In genomic region chr19:16113295-16113694, GRCm38 (mm10) we compare ENCODE assay signal across 10 mouse cellular contexts. TPM values are rescaled to one million over a fixed set of nuclear protein-coding genes. Genes with fewer than 3 reads are reported as not detected.
DNase-seq lines count a peak whose midpoint lies in the region; ATAC-seq lines count a peak whose summit lies in the region.
"Had no signal": no experiment of that assay in that cellular context is flagged by ENCODE, and none has a peak within 500 bp of the region (broad histone marks: within the 10 kb centered on the region; RNA-seq: fewer than 3 reads in every experiment).

No protein-coding gene starts in this region.

- ATAC-seq in intestine, embryonic 16.5 days = no peak

- H3K36me3 ChIP-seq in intestine, embryonic 16.5 days (ENCODE audit: control insufficient read depth, insufficient read depth, low read length) = no peaks in the 10 kb centered on the region
- H3K36me3 ChIP-seq: neural tube, embryonic 12.5 days had no signal

- no peak overlapping the region for H3K27ac ChIP-seq in intestine, embryonic 16.5 days (ENCODE audit: low read length)
- H3K27ac ChIP-seq: macrophage; neural tube, embryonic 12.5 days had no signal

- no peaks in the 10 kb centered on the region for H3K9me3 ChIP-seq in intestine, embryonic 16.5 days (ENCODE audit: control insufficient read depth, low read length)
- H3K9me3 ChIP-seq: neural tube, embryonic 12.5 days had no signal

- H3K4me3 ChIP-seq in intestine, embryonic 16.5 days (ENCODE audit: low read length) = no peak overlapping the region
- H3K4me3 ChIP-seq: neural tube, embryonic 12.5 days had no signal

- DNase-seq in adrenal gland, postnatal 25 days = peak; percentile 13
- DNase-seq in adrenal gland, adult (ENCODE audit: inconsistent age in 2 of 2, low spot score in 1 of 2) = no peak
- peak; percentile 51 to 59 for DNase-seq in layer of hippocampus, postnatal 10 days (ENCODE audit: low spot score in 2 of 2)
- DNase-seq in layer of hippocampus, adult 9-10 months (ENCODE audit: low spot score) = no peak
- DNase-seq in cerebellum, adult 18-20 months = peak; percentile 90 to 94
- DNase-seq in heart, postnatal 36 days = peak; percentile 48 to 49
- DNase-seq in ovary, postnatal 14 days (ENCODE audit: low spot score) = no peak

- no peak overlapping the region for H3K9ac ChIP-seq in intestine, embryonic 16.5 days (ENCODE audit: low read depth, low read length)
- H3K9ac ChIP-seq: neural tube, embryonic 12.5 days had no signal

- intact Hi-C loops in heart, postnatal 36 days (cut with DNase I) = no loop called here

- 56% methylated on average over 1 of the region's 1 CpGs for WGBS in intestine, embryonic 16.5 days

- no peaks in the 10 kb centered on the region for H3K4me1 ChIP-seq in intestine, embryonic 16.5 days (ENCODE audit: control insufficient read depth, insufficient read depth, low read length)
- H3K4me1 ChIP-seq: neural tube, embryonic 12.5 days had no signal

- H3K27me3 ChIP-seq in intestine, embryonic 16.5 days (replicated peaks; ENCODE audit: control insufficient read depth, insufficient read depth, low read length) = no peaks in the 10 kb centered on the region
- H3K27me3 ChIP-seq: neural tube, embryonic 12.5 days had no signal

- no peak overlapping the region for H3K4me2 ChIP-seq in intestine, embryonic 16.5 days (ENCODE audit: low read depth, low read length)
- H3K4me2 ChIP-seq: neural tube, embryonic 12.5 days had no signal

RNA-seq across cellular contexts. Expression of gene Gnaq, which starts 19.3 kb away (rescaled TPM):
- total RNA-seq in adrenal gland, postnatal 25 days (2021) = 64.1 and 65.7 TPM in 2 replicates
- total RNA-seq in layer of hippocampus, postnatal 10 days (2021) = 100 to 1,000 TPM; 196 to 220 TPM
- total RNA-seq in heart, postnatal 36 days (2021) = 10 to 100 TPM; 22.5 to 23.0 TPM
- 26.2 and 26.7 TPM in 2 replicates for polyA plus RNA-seq in intestine, embryonic 16.5 days (2015; fragmentation: Nextera tagmentation; extraction: Ambion mirVana)

Comparison
In these comparisons a context has a peak if more than half of its experiments do, and no peak if none do; other contexts are left out.
1. DNase-seq: peak in adrenal gland, postnatal 25 days (single experiment), layer of hippocampus, postnatal 10 days (2 of 2), cerebellum, adult 18-20 months (2 of 2) and heart, postnatal 36 days (2 of 2); none in adrenal gland, adult (0 of 2), layer of hippocampus, adult 9-10 months (single experiment) and ovary, postnatal 14 days (single experiment).